Mouse (Mus musculus) liver, adult (tissue): ENCODE measurements at regions not wholly inside any gene's neighbourhood (a gene's known extent, or its start where the extent isn't known, plus 50 kb on each side); places are given as distances from the start of the nearest gene placed in this dataset.

Source experiments
- GATA4 ChIP-seq: IDR thresholded peaks from 2 replicates; pipeline ENCODE4 v1.6.1; 2014; ENCODE audit warnings: mild to moderate bottlenecking, low read length; ENCODE audit not compliant: insufficient replicate concordance

GRCm38 (mm10) chr19:21127079-21127745, 144.9 kb upstream of the Zfand5 start:
- no peak for TF ChIP-seq GATA4

DNA sequence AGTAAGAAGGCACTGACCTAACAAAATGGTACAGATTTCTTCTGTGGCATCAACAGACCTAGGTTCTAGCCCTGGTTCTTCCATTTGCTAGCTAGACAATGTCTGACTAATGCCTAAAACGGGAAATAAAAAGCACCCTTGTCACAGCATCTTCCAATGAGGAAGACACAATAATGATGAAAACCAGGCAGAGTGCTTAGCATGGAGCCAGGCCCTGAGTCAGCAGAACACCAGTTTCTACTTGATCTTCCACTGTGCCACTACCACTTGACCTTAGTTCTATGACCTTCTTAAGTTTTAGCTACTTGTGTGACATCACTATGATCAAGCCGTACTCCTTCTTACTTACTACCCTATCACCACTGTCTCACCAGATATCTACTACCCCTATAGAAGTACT, 145.4 kb upstream of the Zfand5 start:
- TF ChIP-seq GATA4 = no peak

GRCm38 (mm10) chr19:21119477-21119876, 152.6 kb upstream of the Zfand5 start:
- no peak for TF ChIP-seq GATA4

DNA sequence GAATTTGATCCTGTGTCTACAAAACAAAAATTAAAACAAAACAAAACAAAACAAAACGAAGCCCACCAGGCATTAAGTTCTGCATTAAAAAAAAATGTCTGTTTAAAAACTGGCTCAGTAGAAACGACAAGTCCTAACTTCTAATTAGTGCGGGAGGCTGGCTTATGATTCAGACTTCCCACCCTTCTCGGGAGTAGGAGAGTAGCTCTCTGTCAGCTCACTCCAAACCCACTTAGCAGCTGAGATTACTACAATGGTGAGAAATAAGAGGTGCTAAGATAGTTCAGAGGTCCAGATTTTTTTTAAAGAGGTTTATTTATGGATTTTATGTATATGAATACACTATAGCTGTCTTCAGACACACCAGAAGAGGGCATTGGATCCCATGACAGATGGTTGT, 153.3 kb upstream of the Zfand5 start:
- no peak for TF ChIP-seq GATA4

GRCm38 (mm10) chr19:21115693-21116092, 156.4 kb upstream of the Zfand5 start:
- no peak for TF ChIP-seq GATA4

GRCm38 (mm10) chr19:21111836-21112235, 157.8 kb upstream of the Tmc1 start:
- TF ChIP-seq GATA4 = no peak

- no peak for TF ChIP-seq GATA4
Observed at GRCm38 (mm10) chr19:21108311-21108710, 154.3 kb upstream of the Tmc1 start.

GRCm38 (mm10) chr19:21107741-21108140, 153.7 kb upstream of the Tmc1 start:
- TF ChIP-seq GATA4 = 0 out of 2 replicates have a peak, but pooled peaks have one; percentile 9

GRCm38 (mm10) chr19:21107275-21107674, 153.3 kb upstream of the Tmc1 start:
- TF ChIP-seq GATA4 = no peak

- TF ChIP-seq GATA4 = no peak
Observed at GRCm38 (mm10) chr19:21106766-21107165, 152.8 kb upstream of the Tmc1 start.

- TF ChIP-seq GATA4 = no peak
Observed at GRCm38 (mm10) chr19:21106241-21106669, 152.3 kb upstream of the Tmc1 start.

DNA sequence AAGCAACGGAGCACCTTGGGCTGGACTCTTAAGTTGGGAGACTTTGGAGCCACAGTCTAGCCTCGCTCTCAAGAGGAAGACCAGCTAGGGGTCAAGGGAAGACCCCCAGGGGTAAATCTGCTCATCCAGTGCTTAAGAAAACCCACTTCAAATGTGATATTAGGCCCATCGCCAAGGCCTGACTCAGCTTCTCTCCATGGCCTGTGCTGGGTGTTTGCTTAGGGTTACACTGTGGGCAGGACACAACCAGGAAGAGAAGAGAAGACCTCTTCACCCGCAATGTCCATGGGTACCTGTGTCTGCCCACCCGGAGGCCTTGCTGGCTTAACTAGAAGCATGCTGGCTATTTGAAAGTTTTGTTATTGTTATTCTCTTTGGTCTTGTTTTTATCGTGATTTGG, 151.0 kb upstream of the Tmc1 start:
- no peak for TF ChIP-seq GATA4

DNA sequence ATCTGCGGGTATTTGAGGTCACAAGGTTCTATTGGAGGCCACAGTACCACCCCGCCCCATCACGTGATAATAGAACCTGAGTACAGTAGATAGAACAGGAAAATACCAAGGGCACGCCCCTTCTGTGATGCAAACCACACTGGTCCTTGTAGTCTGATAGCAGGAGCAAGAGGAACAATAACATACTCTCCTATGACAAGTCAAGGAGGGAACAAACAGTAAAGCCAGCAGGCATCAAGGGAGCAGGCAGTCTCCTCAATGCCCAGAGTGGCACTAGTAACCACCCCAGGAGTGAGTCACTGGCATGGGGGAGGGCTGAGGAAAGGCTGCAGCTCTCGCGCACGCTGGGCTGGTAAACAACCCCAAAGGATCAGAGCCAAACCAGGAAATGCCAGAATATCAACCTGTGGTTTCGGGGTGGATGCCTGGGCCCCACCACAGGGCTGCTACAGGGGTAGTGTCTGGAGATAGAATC, 150.5 kb upstream of the Tmc1 start:
- no peak for TF ChIP-seq GATA4

GRCm38 (mm10) chr19:21077771-21078548, 124.0 kb upstream of the Tmc1 start:
- no peak for TF ChIP-seq GATA4

- TF ChIP-seq GATA4 = no peak
Observed at GRCm38 (mm10) chr19:21068381-21068780, 114.4 kb upstream of the Tmc1 start.

DNA sequence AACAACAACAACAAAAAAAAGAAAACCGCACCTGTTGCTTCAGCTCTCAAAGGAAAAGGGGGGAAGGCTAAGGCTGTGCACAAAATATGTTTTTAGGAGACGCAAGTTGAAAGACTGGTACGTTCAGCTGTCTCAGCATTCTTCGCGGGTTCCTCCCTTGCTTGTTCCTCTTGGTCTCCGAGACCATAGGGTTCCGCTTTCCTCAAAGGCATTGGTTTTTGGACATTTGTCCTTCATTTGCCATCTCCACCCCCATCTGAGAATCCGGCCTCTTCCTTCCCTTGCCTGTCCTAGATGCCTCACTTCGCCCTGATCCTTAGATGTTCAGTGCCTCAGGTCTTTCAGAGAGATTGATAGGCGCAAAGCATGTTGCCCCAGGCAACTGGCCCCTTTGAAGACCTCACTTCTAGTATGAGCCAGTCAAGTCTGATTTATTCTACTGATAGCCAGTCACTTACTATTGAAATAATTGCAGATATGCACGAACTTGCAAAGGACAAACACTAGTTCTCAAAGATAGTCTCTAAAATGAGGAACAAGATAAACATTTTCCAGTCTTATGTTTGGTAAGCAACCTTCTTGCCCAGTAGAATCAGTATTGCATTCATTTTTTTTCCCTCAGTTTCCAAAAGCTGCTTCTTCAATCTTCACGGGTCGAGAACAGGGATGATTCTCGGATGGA, 112.6 kb upstream of the Tmc1 start:
- TF ChIP-seq GATA4 = no peak

DNA sequence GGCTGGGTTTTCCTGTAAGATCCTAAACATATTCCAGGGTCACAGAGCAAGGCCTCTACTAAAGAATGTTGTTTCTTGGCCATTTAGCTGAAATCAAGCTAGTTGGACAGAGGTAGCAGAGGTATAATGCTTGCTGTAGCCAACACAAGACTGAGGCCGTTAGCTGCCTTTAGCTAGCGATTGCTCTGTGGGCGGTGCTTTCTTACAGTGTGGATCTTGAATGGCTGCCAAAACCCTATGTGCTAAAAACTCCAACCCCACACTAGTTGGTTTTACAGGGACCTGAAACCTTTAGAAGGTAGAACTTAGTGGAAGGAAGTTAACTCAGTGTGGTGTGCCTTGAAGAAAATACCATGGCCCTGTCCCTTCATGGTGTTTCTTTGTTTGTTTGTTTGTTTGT, 110.9 kb upstream of the Tmc1 start:
- TF ChIP-seq GATA4 = no peak
